Mouse (Mus musculus) left cerebral cortex, postnatal 10 days (tissue): ENCODE data around the gene Pskh1. TPM values are rescaled to one million over a fixed set of nuclear protein-coding genes. Genes with fewer than 3 reads are reported as not detected.

Experiments used
- DNase-seq, 2 experiments: peaks; one replicate each; pipeline ENCODE4 v3.0.0; 2021 to 2022; ENCODE audit warnings: low spot score in 2 of 2, mixed read lengths in 1 of 2; ENCODE audit errors: extremely low spot score in 1 of 2
- intact Hi-C: fragments of 180-260 bp; cut with DNase I; formaldehyde crosslinking; loops from one replicate; pipeline ENCODE4 v1.15.1; 2025
- total RNA-seq, 2 experiments: library from RNA; stranded (reverse); gene quantifications; 2 replicates each; pipeline ENCODE4 v1.2.3; 2021

Pskh1 gene
- total RNA-seq, 2 experiments from 2014 or later = 7.9 to 8.8 TPM

- intact Hi-C loops = loop anchor here (5.0 to 10.0 kb wide), 2 partner anchors 35 to 83 kb away; partner anchors contain the start of genes Cenpt, Pskh1 and Thap11
- peak; percentile 36 to 57 for DNase-seq
These were observed 37.5 kb downstream of the Pskh1 start for GRCm38 (mm10) chr8:105937496-105938305.

- DNase-seq = no peak
- intact Hi-C loops = loop anchor here (5.0 to 10.0 kb wide), 2 partner anchors 36 to 83 kb away; partner anchors contain the start of genes Cenpt, Pskh1 and Thap11
These were observed 38.0 kb downstream of the Pskh1 start, which contains the start of gene Psmb10 for GRCm38 (mm10) chr8:105938306-105938669. Gene Psmb10, minus strand, starts transcription at chr8:105938444.

- intact Hi-C loops = no loop called here
These were observed 41.8 kb downstream of the Pskh1 start for GRCm38 (mm10) chr8:105942026-105942425.

GRCm38 (mm10) chr8:105942542-105942941, 42.3 kb downstream of the Pskh1 start:
- intact Hi-C loops = no loop called here

More at GRCm38 (mm10) chr8:105942026-105942425, 41.8 kb downstream of the Pskh1 start:
- no peak for DNase-seq

GRCm38 (mm10) chr8:105943321-105943739, 43.1 kb downstream of the Pskh1 start, which contains the start of gene Lcat:
Gene Lcat, minus strand, starts transcription at chr8:105943382.
- peak; percentile 49 to 53 for DNase-seq

More at GRCm38 (mm10) chr8:105942542-105942941, 42.3 kb downstream of the Pskh1 start:
- no peak for DNase-seq

GRCm38 (mm10) chr8:105949350-105949749, 49.1 kb downstream of the Pskh1 start:
- DNase-seq = peak; percentile 58 to 88
- intact Hi-C loops = no loop called here

More at GRCm38 (mm10) chr8:105943321-105943739, 43.1 kb downstream of the Pskh1 start, which contains the start of gene Lcat:
- intact Hi-C loops = no loop called here

- DNase-seq = peak; percentile 61 to 63
- intact Hi-C loops = no loop called here
These were observed 50.9 kb downstream of the Pskh1 start for GRCm38 (mm10) chr8:105951057-105951659.

GRCm38 (mm10) chr8:105956556-105956955, 56.3 kb downstream of the Pskh1 start:
- DNase-seq = no peak
- intact Hi-C loops = no loop called here

GRCm38 (mm10) chr8:105957813-105958212, 57.6 kb downstream of the Pskh1 start:
- DNase-seq = peak in 1 of 2 experiments; percentile 61
- intact Hi-C loops = no loop called here

GRCm38 (mm10) chr8:105959350-105959749, 59.1 kb downstream of the Pskh1 start:
- intact Hi-C loops = no loop called here
- peak in 1 of 2 experiments; percentile 71 for DNase-seq

- DNase-seq = no peak
- intact Hi-C loops = no loop called here
These were observed 60.9 kb downstream of the Pskh1 start for GRCm38 (mm10) chr8:105961101-105961500.

- DNase-seq = no peak
- intact Hi-C loops = no loop called here
These were observed 61.3 kb downstream of the Pskh1 start for GRCm38 (mm10) chr8:105961536-105961935.

GRCm38 (mm10) chr8:105964506-105965265, 64.4 kb downstream of the Pskh1 start:
- DNase-seq = no peak
- intact Hi-C loops = no loop called here

- peak in 1 of 2 experiments; percentile 74 for DNase-seq
- intact Hi-C loops = no loop called here
These were observed 65.1 kb downstream of the Pskh1 start for GRCm38 (mm10) chr8:105965266-105965904.

GRCm38 (mm10) chr8:105965905-105966341, 65.7 kb downstream of the Pskh1 start, which contains the start of gene Slc12a4:
Gene Slc12a4, minus strand, starts transcription at chr8:105966097.
- peak in 1 of 2 experiments; percentile 89 for DNase-seq
- intact Hi-C loops = no loop called here

GRCm38 (mm10) chr8:105966692-105967311, 66.6 kb downstream of the Pskh1 start:
- DNase-seq = peak in 1 of 2 experiments; percentile 50
- intact Hi-C loops = no loop called here

GRCm38 (mm10) chr8:105969367-105969766, 69.1 kb downstream of the Pskh1 start:
- DNase-seq = no peak
- intact Hi-C loops = no loop called here
